Mouse (Mus musculus) intestine, embryonic 15.5 days (tissue): ENCODE measurements around the gene Gdf3. TPM values are rescaled to one million over a fixed set of nuclear protein-coding genes. Genes with fewer than 3 reads are reported as not detected.
A peak's percentile ranks its signal among the peaks of the same experiment; 100 is the strongest.

Experiments
- ATAC-seq: fragments of 200-750 bp; cut with Nextera tagmentation; 2 replicates; pipeline ENCODE4 v1.8.0; 2017; ENCODE audit warnings: moderate TSS enrichment, moderate library complexity
- H3K27ac ChIP-seq: fragments of 300-500 bp; sonication (generic); 2 replicates; pipeline ENCODE4 v1.5.1; 2015; ENCODE audit warnings: mild to moderate bottlenecking, inconsistent platforms
- H3K27me3 ChIP-seq: fragments of 300-500 bp; sonication (generic); replicated peaks from 2 replicates; pipeline ENCODE4 v1.6.1; 2015; ENCODE audit warnings: inconsistent platforms
- H3K36me3 ChIP-seq: fragments of 300-500 bp; sonication (generic); 2 replicates; pipeline ENCODE4 v1.6.1; 2015; ENCODE audit warnings: inconsistent platforms
- H3K4me1 ChIP-seq: fragments of 300-500 bp; sonication (generic); replicated peaks from 2 replicates; pipeline ENCODE4 v1.6.1; 2015; ENCODE audit warnings: inconsistent platforms
- H3K4me2 ChIP-seq: fragments of 300-500 bp; sonication (generic); replicated peaks from 2 replicates; pipeline ENCODE4 v1.6.1; 2015; ENCODE audit warnings: mild to moderate bottlenecking, inconsistent platforms
- H3K4me3 ChIP-seq: fragments of 300-500 bp; sonication (generic); replicated peaks from 2 replicates; pipeline ENCODE4 v1.5.1; 2015; ENCODE audit warnings: inconsistent platforms
- H3K9ac ChIP-seq: fragments of 300-500 bp; sonication (generic); 2 replicates; pipeline ENCODE4 v1.6.1; 2015; ENCODE audit warnings: inconsistent platforms
- H3K9me3 ChIP-seq: fragments of 300-500 bp; sonication (generic); 2 replicates; pipeline ENCODE4 v1.6.1; 2016; ENCODE audit warnings: inconsistent platforms
- WGBS: fragments of 180-500 bp; shearing (Covaris S2); methylation state at CpG from one replicate; pipeline ENCODE4 v1.1.7; 2015; 5-methylcytosine and 5-hydroxymethylcytosine counted together
- polyA plus RNA-seq: library from polyadenylated mRNA; unstranded; fragments of >200 nt; fragmentation: Nextera tagmentation; extraction: Ambion mirVana; gene quantifications from 2 replicates; pipeline ENCODE4 v1.2.1, GENCODE M21; 2015

Gene Gdf3
- polyA plus RNA-seq, 1 experiment from 2014 or later = 0.10 TPM

DNA sequence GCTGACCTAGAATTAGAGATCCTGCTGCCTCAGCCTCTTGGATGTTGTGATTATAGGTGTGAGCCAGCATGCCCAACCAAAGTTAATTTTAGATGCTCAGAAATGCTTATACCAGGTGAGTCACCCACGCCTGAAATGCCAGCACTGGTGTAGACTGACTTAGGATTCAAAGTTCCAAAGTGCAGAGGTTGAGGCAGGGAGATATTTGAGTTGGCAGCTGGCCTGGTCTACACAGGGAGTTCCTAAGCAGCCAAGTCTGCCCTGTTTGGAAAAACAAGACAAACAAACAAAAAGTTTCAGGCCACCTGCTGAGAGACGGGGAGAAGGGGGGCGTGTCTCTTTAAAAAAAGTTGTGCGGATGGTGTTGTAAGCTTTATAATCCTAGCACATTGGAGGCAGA, 15.3 kb upstream of the Gdf3 start:
- no peak overlapping the region for H3K27ac ChIP-seq
- H3K9me3 ChIP-seq = no peaks in the 10 kb centered on the region
- no peaks in the 10 kb centered on the region for H3K4me1 ChIP-seq
- H3K27me3 ChIP-seq = no peaks in the 10 kb centered on the region
- no peak overlapping the region for H3K4me2 ChIP-seq
- H3K4me3 ChIP-seq = no peak overlapping the region
- ATAC-seq = no peak
- no peak overlapping the region for H3K9ac ChIP-seq
- 74% methylated on average over 4 of the region's 4 CpGs for WGBS
- H3K36me3 ChIP-seq = no peaks in the 10 kb centered on the region

DNA sequence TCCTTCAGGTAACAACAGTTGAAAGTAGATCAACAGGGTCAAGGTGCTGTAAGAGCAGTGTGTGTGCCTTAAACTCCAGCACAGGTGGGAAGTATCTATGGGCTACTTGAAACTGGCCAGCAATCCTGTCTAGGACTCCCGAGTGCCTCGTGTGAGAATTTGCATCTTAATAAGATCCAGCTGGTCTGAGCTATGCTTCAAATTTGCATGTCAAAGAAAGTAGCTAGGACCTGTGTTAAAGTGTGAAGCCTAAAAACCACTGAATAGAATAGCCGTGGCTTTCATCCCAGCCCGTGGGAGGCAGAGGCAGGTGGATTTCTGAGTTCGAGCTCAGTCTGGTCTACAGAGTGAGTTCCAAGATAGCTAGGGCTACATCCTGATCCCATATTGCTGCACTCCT, 14.6 kb upstream of the Gdf3 start:
- 65% methylated on average over 5 of the region's 5 CpGs for WGBS
- Histone ChIP-seq H3K27ac (no peak overlapping the region), H3K4me2 (no peak overlapping the region), H3K27me3 (no peaks in the 10 kb centered on the region), H3K9ac (no peak overlapping the region), H3K36me3 (no peaks in the 10 kb centered on the region), H3K9me3 (no peaks in the 10 kb centered on the region), H3K4me1 (no peaks in the 10 kb centered on the region), H3K4me3 (no peak overlapping the region)
- ATAC-seq = no peak

DNA sequence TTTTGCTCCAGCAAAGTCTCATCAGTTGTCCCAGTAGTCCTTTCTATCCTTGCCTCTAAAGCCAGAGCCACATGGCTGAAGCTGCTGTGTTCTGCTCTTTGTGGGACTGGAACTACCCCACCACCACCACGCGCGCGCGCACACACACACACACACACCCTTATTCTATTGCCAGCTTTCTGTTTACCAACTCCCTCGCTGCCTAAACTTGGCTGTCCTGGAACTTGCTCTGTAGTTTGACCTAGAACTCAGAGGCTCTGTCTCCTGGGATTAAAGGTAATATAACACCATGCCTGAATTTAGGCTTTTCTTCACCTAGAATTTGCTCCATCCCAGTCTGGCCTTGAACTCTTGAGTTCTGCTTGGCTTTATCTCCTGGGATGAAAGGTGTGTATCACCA, 11.2 kb upstream of the Gdf3 start:
- no peak for ATAC-seq
- H3K27me3 ChIP-seq = no peaks in the 10 kb centered on the region
- no peak overlapping the region for H3K4me2 ChIP-seq
- H3K27ac ChIP-seq = no peak overlapping the region
- H3K9ac ChIP-seq = no peak overlapping the region
- no peaks in the 10 kb centered on the region for H3K9me3 ChIP-seq
- H3K4me3 ChIP-seq = no peak overlapping the region
- WGBS = 90% methylated on average over 6 of the region's 6 CpGs
- H3K4me1 ChIP-seq = no peaks in the 10 kb centered on the region
- no peaks in the 10 kb centered on the region for H3K36me3 ChIP-seq

DNA sequence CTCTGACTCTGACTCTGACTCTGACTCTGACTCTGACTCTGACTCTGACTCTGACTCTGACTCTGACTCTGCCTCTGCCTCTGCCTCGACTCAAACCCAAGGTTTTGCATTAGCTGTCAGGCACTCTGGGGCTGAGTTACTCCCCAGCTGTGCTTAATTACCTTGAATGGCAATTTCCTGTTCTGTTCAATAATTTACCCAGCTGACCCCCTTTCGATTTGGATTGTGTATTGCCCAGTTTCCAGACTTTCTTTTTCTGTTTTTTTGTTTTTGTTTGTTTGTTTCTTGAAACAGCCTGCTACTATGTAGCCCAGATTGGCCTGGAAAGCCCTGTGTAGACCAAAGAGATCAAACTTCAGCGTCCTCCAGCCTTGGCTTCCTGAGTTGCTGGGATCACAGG, 6.1 kb upstream of the Gdf3 start:
- no peaks in the 10 kb centered on the region for H3K4me1 ChIP-seq
- no peak overlapping the region for H3K9ac ChIP-seq
- H3K27me3 ChIP-seq = no peaks in the 10 kb centered on the region
- no peaks in the 10 kb centered on the region for H3K36me3 ChIP-seq
- H3K27ac ChIP-seq = no peak overlapping the region
- H3K9me3 ChIP-seq = no peaks in the 10 kb centered on the region
- ATAC-seq = no peak
- H3K4me2 ChIP-seq = no peak overlapping the region
- 60% methylated on average over 3 of the region's 3 CpGs for WGBS
- H3K4me3 ChIP-seq = no peak overlapping the region

DNA sequence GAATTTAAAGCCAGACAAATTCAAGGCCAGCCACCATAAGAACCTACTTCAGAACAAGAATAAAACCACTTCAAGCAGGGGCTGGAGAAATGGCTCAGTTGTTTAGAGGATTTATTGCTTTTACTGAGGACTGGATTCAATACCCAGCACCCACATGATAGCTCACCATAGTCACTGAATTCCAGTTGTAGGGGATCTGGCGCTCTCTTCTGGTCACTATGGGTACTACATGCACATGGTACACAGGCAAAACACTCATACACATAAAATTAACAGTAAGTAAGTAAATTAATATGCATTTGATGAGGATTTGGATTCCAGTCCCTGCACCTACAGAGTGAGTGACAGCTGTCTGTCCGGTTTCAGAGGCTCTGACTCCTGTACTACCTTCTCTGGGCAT, 4.2 kb upstream of the Gdf3 start:
- Histone ChIP-seq H3K27ac (no peak overlapping the region), H3K4me2 (no peak overlapping the region), H3K4me3 (no peak overlapping the region), H3K9ac (no peak overlapping the region), H3K27me3 (no peaks in the 10 kb centered on the region), H3K4me1 (no peaks in the 10 kb centered on the region), H3K9me3 (no peaks in the 10 kb centered on the region), H3K36me3 (no peaks in the 10 kb centered on the region)
- WGBS = 55% methylated on average over 2 of the region's 2 CpGs
- ATAC-seq = no peak

DNA sequence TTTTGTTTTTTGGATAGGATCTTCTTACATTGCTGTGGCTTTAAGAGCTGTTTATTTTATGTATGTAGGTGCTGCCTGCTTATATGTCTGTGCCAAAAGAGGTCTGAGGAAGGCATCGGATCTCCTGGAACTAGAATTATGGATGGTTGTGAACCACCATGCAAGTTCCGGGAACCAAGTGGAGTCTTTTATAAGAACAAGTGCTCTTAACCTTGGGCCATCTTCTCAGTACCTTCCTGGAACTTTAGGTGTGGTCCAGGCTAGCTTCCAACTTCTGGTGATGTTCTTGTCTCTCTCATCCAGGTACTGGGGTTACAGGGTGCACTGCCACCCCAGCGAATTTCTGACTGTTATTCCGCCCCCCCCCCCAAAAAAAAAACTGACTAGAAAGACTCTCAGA, 2.5 kb upstream of the Gdf3 start:
- H3K27me3 ChIP-seq = no peaks in the 10 kb centered on the region
- ATAC-seq = no peak
- H3K4me3 ChIP-seq = no peak overlapping the region
- no peak overlapping the region for H3K27ac ChIP-seq
- WGBS = 76% methylated on average over 4 of the region's 4 CpGs
- no peak overlapping the region for H3K9ac ChIP-seq
- H3K9me3 ChIP-seq = no peaks in the 10 kb centered on the region
- no peaks in the 10 kb centered on the region for H3K4me1 ChIP-seq
- H3K4me2 ChIP-seq = no peak overlapping the region
- H3K36me3 ChIP-seq = no peaks in the 10 kb centered on the region

DNA sequence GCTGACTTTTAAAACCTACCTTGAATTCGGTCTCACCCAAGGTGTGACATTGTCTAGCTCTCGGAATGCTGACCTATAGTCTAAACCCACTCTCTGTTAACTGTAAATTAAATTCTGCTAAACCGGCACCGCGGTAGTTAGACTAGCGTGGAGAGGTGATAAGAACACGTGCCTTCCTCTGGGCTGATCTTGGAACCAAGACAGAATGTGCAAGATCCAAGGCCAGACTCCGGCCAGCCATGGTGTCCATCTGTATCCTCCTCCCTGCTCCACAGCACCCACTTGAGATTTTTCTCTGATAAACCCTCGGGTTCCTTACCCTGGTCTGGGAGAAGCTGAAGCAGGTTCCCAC, 534 bp downstream of the Gdf3 start:
- H3K9me3 ChIP-seq = no peaks in the 10 kb centered on the region
- ATAC-seq = no peak

DNA sequence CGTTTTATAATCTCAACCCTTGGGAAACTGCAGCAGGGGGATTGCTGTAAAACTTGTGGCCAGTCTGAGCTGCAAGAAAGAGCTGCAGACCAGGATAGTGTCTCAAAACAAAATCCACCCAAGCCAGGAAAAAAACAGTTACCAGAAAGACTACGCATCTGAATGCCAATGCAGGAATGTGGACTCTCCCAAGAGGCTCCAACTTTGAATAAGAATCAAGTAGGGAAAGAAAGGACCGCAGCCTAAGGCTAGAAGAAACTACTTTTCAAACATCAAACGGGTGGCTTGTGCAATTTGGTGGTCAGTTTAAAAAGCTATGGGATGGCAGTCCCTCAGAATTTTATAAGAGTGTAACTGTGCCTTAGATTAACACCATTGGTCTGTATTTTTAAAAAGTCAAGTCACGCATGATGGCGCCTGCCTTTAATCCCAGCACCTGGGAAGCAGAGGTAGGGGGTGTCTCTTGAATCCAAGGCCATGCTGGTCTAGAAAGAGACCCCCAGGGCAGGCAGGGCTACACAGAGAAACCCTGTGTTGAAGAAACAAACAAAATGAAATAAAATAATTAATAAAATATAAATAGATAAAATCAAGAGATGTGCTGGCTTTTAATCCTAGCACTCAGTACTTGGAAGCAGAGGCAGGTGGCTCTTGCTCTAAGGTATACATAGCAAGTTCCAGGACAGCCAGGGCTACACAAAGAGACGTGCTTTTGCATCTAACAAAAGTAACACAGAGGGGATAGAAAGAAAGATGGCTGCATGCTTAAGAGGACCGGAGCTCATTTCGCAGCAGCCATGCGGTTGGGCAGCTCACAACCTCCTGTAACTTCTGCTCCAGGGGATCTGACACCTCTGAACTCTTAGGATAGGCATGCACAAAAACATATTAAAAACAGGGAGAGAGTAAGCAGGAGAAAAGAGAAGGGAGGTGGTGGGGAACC, 1.2 kb downstream of the Gdf3 start:
- 78% methylated on average over 10 of the region's 10 CpGs for whole genome bisulfite sequencing
- ATAC-seq = no peak
- Histone ChIP-seq H3K9ac (no peak overlapping the region), H3K9me3 (no peaks in the 10 kb centered on the region), H3K36me3 (no peaks in the 10 kb centered on the region), H3K27me3 (no peaks in the 10 kb centered on the region), H3K4me1 (no peaks in the 10 kb centered on the region), H3K4me2 (no peak overlapping the region), H3K27ac (no peak overlapping the region), H3K4me3 (no peak overlapping the region)

More for the DNA sequence above, 534 bp downstream of the Gdf3 start:
- Histone ChIP-seq H3K27ac (no peak overlapping the region), H3K36me3 (no peaks in the 10 kb centered on the region), H3K4me1 (no peaks in the 10 kb centered on the region), H3K27me3 (no peaks in the 10 kb centered on the region), H3K4me3 (no peak overlapping the region), H3K4me2 (no peak overlapping the region), H3K9ac (no peak overlapping the region)
- 53% methylated on average over 9 of the region's 9 CpGs for WGBS

DNA sequence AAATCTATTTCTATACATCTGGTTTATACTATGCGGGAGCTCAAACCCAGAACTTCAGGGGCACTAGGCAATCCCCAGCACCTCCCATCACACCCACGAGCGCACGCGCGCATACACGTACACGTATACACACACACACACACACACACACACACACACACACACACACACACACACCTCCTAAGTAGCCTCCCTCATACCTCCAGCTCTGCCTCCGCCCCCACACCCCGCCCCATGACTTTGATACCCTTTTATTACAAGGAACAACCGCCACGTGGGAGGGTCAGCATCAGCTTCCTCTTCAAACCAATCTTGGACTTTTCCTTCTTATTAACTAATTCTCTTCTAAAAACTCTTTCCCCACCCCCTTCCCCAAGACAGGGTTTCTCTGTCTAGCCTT, 2.2 kb downstream of the Gdf3 start:
- Histone ChIP-seq H3K9ac (no peak overlapping the region), H3K27ac (no peak overlapping the region), H3K27me3 (no peaks in the 10 kb centered on the region), H3K4me3 (no peak overlapping the region), H3K36me3 (no peaks in the 10 kb centered on the region), H3K4me2 (no peak overlapping the region), H3K4me1 (no peaks in the 10 kb centered on the region), H3K9me3 (no peaks in the 10 kb centered on the region)
- ATAC-seq = no peak
- WGBS = 91% methylated on average over 12 of the region's 12 CpGs

DNA sequence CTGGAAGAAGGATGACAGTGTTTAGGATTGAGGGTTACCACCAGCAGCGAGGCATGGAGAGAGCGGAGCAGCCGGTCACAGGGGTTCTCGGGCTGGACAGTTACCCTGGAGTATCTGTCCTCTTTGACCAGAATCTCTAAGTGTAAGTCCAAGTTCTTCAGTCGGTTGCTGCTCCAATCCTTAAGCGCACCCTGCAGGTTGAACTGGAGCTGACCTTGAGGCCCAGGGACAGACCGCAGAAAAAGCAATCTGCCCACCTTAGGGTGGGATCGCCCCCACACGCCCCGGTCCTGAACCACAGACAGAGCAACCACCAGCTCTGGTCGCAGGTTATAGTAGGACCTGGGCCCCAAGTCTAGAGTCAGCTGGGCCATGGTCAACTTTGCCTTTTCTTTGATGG, 3.2 kb downstream of the Gdf3 start:
- Histone ChIP-seq H3K27ac (no peak overlapping the region), H3K27me3 (no peaks in the 10 kb centered on the region), H3K36me3 (no peaks in the 10 kb centered on the region), H3K9ac (no peak overlapping the region), H3K4me3 (no peak overlapping the region), H3K4me1 (no peaks in the 10 kb centered on the region), H3K4me2 (no peak overlapping the region), H3K9me3 (no peaks in the 10 kb centered on the region)
- ATAC-seq = no peak
- 92% methylated on average over 11 of the region's 11 CpGs for WGBS

DNA sequence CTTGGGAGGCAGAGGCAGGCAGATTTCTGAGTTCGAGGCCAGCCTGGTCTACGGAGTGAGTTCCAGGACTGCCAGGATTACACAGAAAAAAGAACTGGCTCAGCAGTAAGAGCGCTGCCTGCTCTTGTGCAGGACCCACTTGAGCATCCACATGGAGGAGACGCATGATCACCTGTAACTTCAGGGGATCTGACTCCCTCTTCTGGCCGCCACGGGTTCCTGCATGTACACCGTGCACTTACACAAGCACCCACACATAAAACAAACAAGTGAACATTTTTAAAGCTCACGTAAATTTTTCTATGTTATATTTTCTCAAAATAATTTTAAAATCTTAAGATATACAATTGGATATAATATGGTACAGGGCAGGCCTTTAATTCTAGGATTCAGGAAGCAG, 4.4 kb downstream of the Gdf3 start:
- no peaks in the 10 kb centered on the region for H3K9me3 ChIP-seq
- 89% methylated on average over 8 of the region's 8 CpGs for WGBS
- no peak overlapping the region for H3K27ac ChIP-seq
- H3K4me2 ChIP-seq = no peak overlapping the region
- H3K9ac ChIP-seq = no peak overlapping the region
- ATAC-seq = no peak
- H3K4me1 ChIP-seq = no peaks in the 10 kb centered on the region
- H3K4me3 ChIP-seq = no peak overlapping the region
- no peaks in the 10 kb centered on the region for H3K27me3 ChIP-seq
- H3K36me3 ChIP-seq = no peaks in the 10 kb centered on the region

DNA sequence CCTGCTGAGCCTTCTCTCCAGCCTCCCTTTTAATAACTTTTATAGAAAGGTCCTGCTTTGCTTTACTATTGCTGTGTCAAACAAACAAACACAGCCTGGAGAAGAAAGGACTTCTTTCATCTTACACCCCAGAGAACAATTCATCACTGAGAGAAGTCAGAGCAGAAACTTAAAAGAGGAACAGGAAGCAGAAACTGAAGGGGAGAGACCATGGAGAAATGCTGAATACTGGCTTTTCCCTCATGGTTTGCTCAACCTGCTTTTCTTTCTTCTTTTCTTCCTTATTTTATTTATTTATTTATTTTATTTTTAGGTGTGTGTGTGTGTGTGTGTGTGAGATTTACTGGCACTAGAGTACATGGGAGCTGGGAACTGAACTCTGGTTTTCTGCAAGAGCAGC, 5.6 kb downstream of the Gdf3 start:
- Histone ChIP-seq H3K36me3 (no peaks in the 10 kb centered on the region), H3K27me3 (no peaks in the 10 kb centered on the region), H3K27ac (no peak overlapping the region), H3K9ac (no peak overlapping the region), H3K4me2 (no peak overlapping the region), H3K9me3 (no peaks in the 10 kb centered on the region), H3K4me1 (no peaks in the 10 kb centered on the region), H3K4me3 (no peak overlapping the region)
- ATAC-seq = no peak

DNA sequence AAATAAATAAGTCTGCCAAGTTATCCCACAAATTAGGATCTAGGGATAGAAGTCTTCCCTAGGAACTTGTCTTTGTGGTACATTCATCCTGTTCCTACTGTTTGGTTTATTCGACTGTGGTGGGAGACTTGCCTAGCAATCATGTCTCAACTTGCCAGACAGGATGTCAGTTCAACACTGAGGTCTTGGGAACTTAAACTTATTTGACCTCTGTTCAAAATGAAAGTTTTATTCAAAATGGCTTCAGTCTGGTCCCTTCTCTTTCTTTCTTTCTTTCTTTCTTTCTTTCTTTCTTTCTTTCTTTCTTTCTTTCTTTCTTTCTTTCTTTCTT, 6.9 kb downstream of the Gdf3 start:
- Histone ChIP-seq H3K9ac (no peak overlapping the region), H3K4me1 (no peaks in the 10 kb centered on the region), H3K27ac (peak overlapping the region; percentile 51; the same call in 1 of the 2 replicates), H3K27me3 (no peaks in the 10 kb centered on the region), H3K4me2 (peak overlapping the region; percentile 69), H3K4me3 (peak overlapping the region; percentile 42; the same call in 1 of the 2 replicates), H3K9me3 (no peaks in the 10 kb centered on the region), H3K36me3 (no peaks in the 10 kb centered on the region)
- WGBS = 11% methylated on average over 1 of the region's 1 CpGs
- ATAC-seq = 0 out of 2 replicates have a peak, but pooled peaks have one; percentile 27
